Mouse (Mus musculus): ENCODE measurements around the gene Shmt2. TPM values are rescaled to one million over a fixed set of nuclear protein-coding genes. Genes with fewer than 3 reads are reported as not detected.

Gene Shmt2
- total RNA-seq, 2 experiments from 2014 or later, result 56.1 to 57.7 TPM

DNA sequence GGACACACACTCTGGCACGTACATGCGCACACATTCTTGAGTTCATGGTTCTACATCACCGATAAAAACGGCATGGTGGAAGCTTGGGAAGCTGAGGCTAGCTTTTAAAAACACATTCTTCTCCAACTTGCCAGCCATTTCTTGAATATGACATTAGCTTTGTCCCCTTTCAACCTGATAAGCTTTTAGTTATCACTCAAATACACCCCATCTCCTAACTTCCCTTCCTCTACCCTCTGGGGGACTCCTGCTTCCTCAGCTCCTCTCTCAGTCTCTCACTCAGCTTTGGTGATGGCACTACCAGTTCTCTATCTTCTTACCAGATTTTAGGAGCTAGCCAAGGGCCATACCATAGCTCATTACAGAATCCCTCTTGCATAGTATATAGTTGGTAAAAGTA, 47.1 kb downstream of the Shmt2 start:
- no peak for DNase-seq

GRCm38 (mm10) chr10:127472722-127473121, 49.5 kb downstream of the Shmt2 start:
- DNase-seq, result no peak

- DNase-seq, result no peak
Observed at GRCm38 (mm10) chr10:127471281-127471988, 50.8 kb downstream of the Shmt2 start.

Other genes starting within 250 kb of the Shmt2 start
- 10 to 100 TPM; 42.9 to 66.4 TPM for gene Mbd6, start 233.4 kb downstream of the Shmt2 start, total RNA-seq (2021)
- gene Mars, start 210.7 kb downstream of the Shmt2 start, total RNA-seq (2021), result 10 to 100 TPM; 82.6 to 86.3 TPM
- gene Arhgap9, start 200.5 kb downstream of the Shmt2 start, total RNA-seq (2021), result 1 to 10 TPM; 6.5 to 6.6 TPM
- 1 to 10 TPM; 5.2 to 5.6 TPM for gene Gli1, start 180.5 kb downstream of the Shmt2 start, total RNA-seq (2021)
- gene Inhbe, start 168.0 kb downstream of the Shmt2 start, total RNA-seq (2021), result 1 to 10 TPM; 1.2 to 6.6 TPM
- gene Inhbc, start 152.0 kb downstream of the Shmt2 start, total RNA-seq (2021), result 10 to 100 TPM; 10.9 to 22.9 TPM
- 100 to 1,000 TPM; 119 to 123 TPM for gene R3hdm2, start 142.1 kb downstream of the Shmt2 start, total RNA-seq (2021)
- 10 to 100 TPM in 1 of 2 experiments, 1 to 10 TPM in 1; 5.2 to 16.9 TPM for gene Stac3, start 20.8 kb downstream of the Shmt2 start, total RNA-seq (2021)
- gene Ndufa4l2, start 7.5 kb downstream of the Shmt2 start, total RNA-seq (2021), result 10 to 100 TPM; 49.3 to 56.4 TPM
- gene Nxph4, start 12.1 kb upstream of the Shmt2 start, total RNA-seq (2021), result 1 to 10 TPM; 5.3 TPM
- gene Lrp1, start 98.7 kb upstream of the Shmt2 start, total RNA-seq (2021), result 100 to 1,000 TPM; 170 to 208 TPM
- gene Stat6, start 120.5 kb upstream of the Shmt2 start, total RNA-seq (2021), result 10 to 100 TPM; 64.7 to 67.8 TPM
- gene Nemp1, start 144.5 kb upstream of the Shmt2 start, total RNA-seq (2021), result 1 to 10 TPM; 7.8 to 9.4 TPM
- gene Nab2, start 146.1 kb upstream of the Shmt2 start, total RNA-seq (2021), result 10 to 100 TPM; 19.0 to 24.8 TPM
- 1 to 10 TPM; 1.0 to 2.2 TPM for gene Myo1a, start 182.7 kb upstream of the Shmt2 start, total RNA-seq (2021)
- not detected for gene Tac2, start 202.0 kb upstream of the Shmt2 start, total RNA-seq (2021)
- 10 to 100 TPM; 10.8 to 11.0 TPM for gene Zbtb39, start 217.1 kb upstream of the Shmt2 start, total RNA-seq (2021)
- 10 to 100 TPM; 10.4 to 14.3 TPM for gene Gpr182, start 229.3 kb upstream of the Shmt2 start, total RNA-seq (2021)
- under 1 TPM; 0.48 to 1.00 TPM for gene Rdh1, start 237.3 kb upstream of the Shmt2 start, total RNA-seq (2021)
- gene Rdh16f1, start 237.3 kb upstream of the Shmt2 start, total RNA-seq (2021), result 1 to 10 TPM in 1 of 2 experiments, under 1 TPM in 1; 0.70 to 1.4 TPM

Measured in adrenal gland, postnatal 10 days (tissue).